Mouse (Mus musculus): ENCODE data around the gene Tex35. TPM values are rescaled to one million over a fixed set of nuclear protein-coding genes. Genes with fewer than 3 reads are reported as not detected.

Gene Tex35
- polyA plus RNA-seq, 1 experiment from 2014 or later = not detected

GRCm38 (mm10) chr1:157079384-157080025, 29.0 kb downstream of the Tex35 start:
- H3K36me3 ChIP-seq = no peaks in the 10 kb centered on the region
- peaks cover 8% of the 10 kb centered on the region for H3K4me1 ChIP-seq (replicated peaks)
- no peak overlapping the region; the same call in 1 of the 2 replicates for H3K4me2 ChIP-seq (replicated peaks)
- no peaks in the 10 kb centered on the region for H3K9me3 ChIP-seq
- no peak overlapping the region for H3K27ac ChIP-seq
- peak; percentile 62 for ATAC-seq
- no peak overlapping the region for H3K4me3 ChIP-seq (replicated peaks)
- no peaks in the 10 kb centered on the region for H3K27me3 ChIP-seq (replicated peaks)
- H3K9ac ChIP-seq = no peak overlapping the region
- WGBS = 37% methylated on average over 11 of the region's 11 CpGs

GRCm38 (mm10) chr1:157076781-157077705, 31.4 kb downstream of the Tex35 start:
- H3K9me3 ChIP-seq = no peaks in the 10 kb centered on the region
- no peak overlapping the region for H3K4me3 ChIP-seq (replicated peaks)
- H3K9ac ChIP-seq = no peak overlapping the region
- peak overlapping the region; percentile 35; the same call in 1 of the 2 replicates for H3K4me2 ChIP-seq (replicated peaks)
- H3K27me3 ChIP-seq (replicated peaks) = no peaks in the 10 kb centered on the region
- no peak overlapping the region for H3K27ac ChIP-seq
- peak; percentile 21; the same call in 1 of the 2 replicates for ATAC-seq
- WGBS = 61% methylated on average over 43 of the region's 43 CpGs
- peaks cover 11% of the 10 kb centered on the region for H3K4me1 ChIP-seq (replicated peaks)
- no peaks in the 10 kb centered on the region for H3K36me3 ChIP-seq

- H3K27ac ChIP-seq = no peak overlapping the region
- no peaks in the 10 kb centered on the region for H3K36me3 ChIP-seq
- ATAC-seq = peak; percentile 40
- 6% methylated on average over 15 of the region's 15 CpGs for WGBS
- no peaks in the 10 kb centered on the region for H3K27me3 ChIP-seq (replicated peaks)
- H3K9me3 ChIP-seq = no peaks in the 10 kb centered on the region
- H3K4me3 ChIP-seq (replicated peaks) = no peak overlapping the region
- H3K9ac ChIP-seq = no peak overlapping the region
- H3K4me2 ChIP-seq (replicated peaks) = no peak overlapping the region
- peaks cover 7% of the 10 kb centered on the region for H3K4me1 ChIP-seq (replicated peaks)
Observed at GRCm38 (mm10) chr1:157076257-157076656, 32.2 kb downstream of the Tex35 start.

- Histone ChIP-seq H3K27me3 (replicated peaks) (no peaks in the 10 kb centered on the region), H3K27ac (no peak overlapping the region), H3K36me3 (no peaks in the 10 kb centered on the region), H3K9me3 (no peaks in the 10 kb centered on the region), H3K4me1 (replicated peaks) (peaks cover 7% of the 10 kb centered on the region), H3K4me3 (replicated peaks) (no peak overlapping the region), H3K9ac (no peak overlapping the region), H3K4me2 (replicated peaks) (no peak overlapping the region)
- ATAC-seq = no peak
- WGBS = 75% methylated on average over 7 of the region's 7 CpGs
Observed at GRCm38 (mm10) chr1:157074937-157075336, 33.5 kb downstream of the Tex35 start.

- no peaks in the 10 kb centered on the region for H3K27me3 ChIP-seq (replicated peaks)
- no peaks in the 10 kb centered on the region for H3K36me3 ChIP-seq
- no peak overlapping the region for H3K27ac ChIP-seq
- H3K4me2 ChIP-seq (replicated peaks) = no peak overlapping the region
- no peak overlapping the region for H3K4me3 ChIP-seq (replicated peaks)
- no peaks in the 10 kb centered on the region for H3K9me3 ChIP-seq
- 80% methylated on average over 6 of the region's 6 CpGs for WGBS
- H3K9ac ChIP-seq = no peak overlapping the region
- H3K4me1 ChIP-seq (replicated peaks) = peaks cover 7% of the 10 kb centered on the region
- ATAC-seq = no peak
Observed at GRCm38 (mm10) chr1:157074371-157074770, 34.1 kb downstream of the Tex35 start.

GRCm38 (mm10) chr1:157073592-157073991, 34.9 kb downstream of the Tex35 start:
- ATAC-seq = peak; percentile 74
- no peaks in the 10 kb centered on the region for H3K36me3 ChIP-seq
- H3K4me1 ChIP-seq (replicated peaks) = peaks cover 7% of the 10 kb centered on the region
- H3K4me3 ChIP-seq (replicated peaks) = no peak overlapping the region
- H3K27me3 ChIP-seq (replicated peaks) = no peaks in the 10 kb centered on the region
- no peak overlapping the region for H3K27ac ChIP-seq
- no peaks in the 10 kb centered on the region for H3K9me3 ChIP-seq
- H3K9ac ChIP-seq = no peak overlapping the region
- no peak overlapping the region for H3K4me2 ChIP-seq (replicated peaks)
- 22% methylated on average over 4 of the region's 4 CpGs for WGBS

- Histone ChIP-seq H3K27ac (no peak overlapping the region), H3K36me3 (no peaks in the 10 kb centered on the region), H3K9ac (no peak overlapping the region), H3K9me3 (no peaks in the 10 kb centered on the region), H3K4me2 (replicated peaks) (no peak overlapping the region), H3K4me1 (replicated peaks) (peaks cover 3% of the 10 kb centered on the region; the same call in 1 of the 2 replicates), H3K4me3 (replicated peaks) (no peak overlapping the region), H3K27me3 (replicated peaks) (no peaks in the 10 kb centered on the region)
- 86% methylated on average over 15 of the region's 15 CpGs for WGBS
- ATAC-seq = no peak
Observed at GRCm38 (mm10) chr1:157069181-157069828, 39.2 kb downstream of the Tex35 start.

GRCm38 (mm10) chr1:157068316-157068715, 40.2 kb downstream of the Tex35 start:
- Histone ChIP-seq H3K27me3 (replicated peaks) (no peaks in the 10 kb centered on the region), H3K4me2 (replicated peaks) (no peak overlapping the region), H3K9me3 (no peaks in the 10 kb centered on the region), H3K36me3 (no peaks in the 10 kb centered on the region), H3K9ac (no peak overlapping the region), H3K4me1 (replicated peaks) (peaks cover 1% of the 10 kb centered on the region; the same call in 1 of the 2 replicates), H3K27ac (no peak overlapping the region), H3K4me3 (replicated peaks) (no peak overlapping the region)
- no peak for ATAC-seq

GRCm38 (mm10) chr1:157065819-157066730, 42.4 kb downstream of the Tex35 start:
- Histone ChIP-seq H3K9ac (no peak overlapping the region), H3K4me2 (replicated peaks) (no peak overlapping the region), H3K9me3 (no peaks in the 10 kb centered on the region), H3K4me1 (replicated peaks) (no peaks in the 10 kb centered on the region), H3K27ac (no peak overlapping the region), H3K4me3 (replicated peaks) (no peak overlapping the region), H3K27me3 (replicated peaks) (no peaks in the 10 kb centered on the region), H3K36me3 (no peaks in the 10 kb centered on the region)
- WGBS = 89% methylated on average over 12 of the region's 12 CpGs
- no peak for ATAC-seq

GRCm38 (mm10) chr1:157063318-157064115, 45.0 kb downstream of the Tex35 start:
- WGBS = 57% methylated on average over 13 of the region's 13 CpGs
- no peaks in the 10 kb centered on the region for H3K9me3 ChIP-seq
- H3K9ac ChIP-seq = no peak overlapping the region
- H3K36me3 ChIP-seq = no peaks in the 10 kb centered on the region
- H3K27ac ChIP-seq = no peak overlapping the region
- no peak overlapping the region for H3K4me3 ChIP-seq (replicated peaks)
- H3K4me1 ChIP-seq (replicated peaks) = no peaks in the 10 kb centered on the region
- no peak overlapping the region for H3K4me2 ChIP-seq (replicated peaks)
- peak; percentile 42; the same call in 1 of the 2 replicates for ATAC-seq
- no peaks in the 10 kb centered on the region for H3K27me3 ChIP-seq (replicated peaks)

GRCm38 (mm10) chr1:157062445-157062825, 46.0 kb downstream of the Tex35 start:
- no peak overlapping the region for H3K9ac ChIP-seq
- H3K9me3 ChIP-seq = no peaks in the 10 kb centered on the region
- no peak overlapping the region for H3K27ac ChIP-seq
- ATAC-seq = no peak
- no peaks in the 10 kb centered on the region for H3K27me3 ChIP-seq (replicated peaks)
- H3K36me3 ChIP-seq = no peaks in the 10 kb centered on the region
- 71% methylated on average over 5 of the region's 5 CpGs for WGBS
- H3K4me3 ChIP-seq (replicated peaks) = no peak overlapping the region
- no peaks in the 10 kb centered on the region for H3K4me1 ChIP-seq (replicated peaks)
- H3K4me2 ChIP-seq (replicated peaks) = no peak overlapping the region

Data from intestine, embryonic 15.5 days (tissue).